Mouse (Mus musculus): Measurements from ENCODE around the gene Slc6a4.
A peak's percentile ranks its signal among the peaks of the same experiment; 100 is the strongest.

The Slc6a4 gene

DNA sequence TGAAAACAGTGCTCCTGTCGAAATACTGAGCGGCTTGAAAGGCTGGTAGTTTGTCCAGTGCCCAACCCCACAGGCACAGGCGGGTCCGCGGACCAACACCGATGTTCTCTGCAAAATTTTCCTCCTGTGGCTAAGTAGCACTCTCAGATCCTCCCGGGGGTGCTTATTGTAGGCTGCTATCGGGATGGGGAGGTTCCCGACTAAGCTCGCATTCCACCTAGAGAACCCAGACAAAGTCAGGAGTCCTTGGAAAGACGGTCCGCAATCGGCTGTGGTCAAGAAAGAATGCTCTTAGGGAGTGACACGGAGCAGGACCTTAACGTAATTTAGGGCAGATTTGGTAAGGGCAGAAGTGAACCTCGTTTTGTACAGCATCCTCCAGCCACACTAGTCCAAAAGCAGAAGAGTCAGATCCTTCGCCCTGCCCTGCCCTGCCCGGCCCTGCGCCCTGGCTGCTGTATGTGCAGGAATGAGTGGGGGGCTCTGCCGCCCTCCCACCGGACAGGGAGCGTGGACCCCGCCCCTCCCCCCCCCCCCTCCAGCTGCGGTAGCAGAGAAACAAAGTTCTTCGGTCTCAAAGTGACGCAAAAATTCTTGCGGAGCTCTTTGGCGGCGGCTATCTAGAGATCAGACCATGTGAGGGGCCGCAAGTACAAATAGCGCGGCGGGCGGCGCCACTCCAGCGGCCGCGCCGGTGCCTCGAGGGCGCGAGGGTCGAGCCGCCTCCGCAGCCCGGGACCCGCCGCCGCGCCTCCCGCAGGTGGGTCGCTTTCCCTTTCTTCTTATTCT is at the start of gene Slc6a4:
Slc6a4 (plus strand) TSS at position 688 of the 789 bp plus-strand sequence.
- no peak for DNase-seq (ENCODE audit: low spot score in 2 of 2)

DNA sequence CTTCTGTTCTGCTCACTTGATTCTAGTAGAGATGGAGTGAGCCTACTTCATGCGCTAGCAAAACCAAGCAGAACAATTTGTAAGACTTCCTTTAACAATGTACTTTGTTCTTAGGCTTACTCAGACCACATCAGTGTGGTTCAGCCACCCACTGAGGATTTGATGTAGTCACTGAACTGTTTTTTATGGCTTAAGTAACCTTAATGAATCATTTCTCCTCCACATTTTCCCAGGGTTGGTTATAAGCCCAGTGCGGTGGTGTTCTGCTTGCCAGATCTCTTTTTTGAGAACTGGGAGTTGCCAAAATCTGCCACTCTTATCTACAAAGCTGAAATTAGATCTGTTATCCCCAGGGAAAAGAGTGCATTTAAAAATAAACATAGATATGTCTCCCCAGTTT is 44.9 kb upstream of the Slc6a4 start:
- no peak for DNase-seq (ENCODE audit: low spot score in 2 of 2)

DNA sequence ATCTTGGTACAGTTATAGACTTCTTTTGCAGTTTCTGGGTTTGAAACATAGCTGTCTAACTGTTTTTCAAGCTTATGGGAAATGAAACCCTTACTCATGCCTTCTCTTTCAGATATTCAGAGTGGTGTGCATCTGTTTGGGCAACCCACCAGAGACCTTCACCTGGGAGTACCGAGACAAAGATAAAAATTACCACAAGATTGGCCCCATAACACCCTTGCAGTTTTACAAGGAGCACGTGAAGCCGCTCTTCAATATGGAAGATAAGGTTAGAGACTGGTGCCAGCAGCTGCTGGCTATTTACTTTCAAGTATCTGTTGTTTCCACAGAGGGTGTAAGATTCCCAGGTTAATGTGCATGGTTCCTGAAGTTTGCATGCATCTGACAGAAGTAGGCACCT is 32.7 kb upstream of the Slc6a4 start:
- DNase-seq (ENCODE audit: low spot score in 2 of 2) = no peak

DNA sequence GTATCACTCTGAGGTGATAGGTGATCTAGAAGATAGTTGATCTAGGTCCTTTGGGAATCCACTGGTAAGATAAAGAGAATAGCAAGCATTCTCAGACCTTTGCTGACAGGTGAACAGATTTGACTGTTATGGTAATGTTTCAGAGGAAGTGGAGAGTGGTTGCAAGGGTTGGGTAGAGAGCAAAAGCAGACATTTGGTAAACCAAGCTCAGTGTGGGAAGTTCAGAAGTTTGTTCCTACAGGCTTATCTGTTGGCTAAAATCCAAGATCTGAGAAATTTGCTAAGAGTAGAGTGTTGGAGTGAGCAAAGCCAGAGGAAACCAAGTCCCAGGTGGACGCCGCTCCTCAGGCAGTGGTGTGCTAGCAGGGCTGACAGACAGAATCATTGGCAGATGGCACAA is 28.1 kb upstream of the Slc6a4 start:
- no peak for DNase-seq (ENCODE audit: low spot score in 2 of 2)

DNA sequence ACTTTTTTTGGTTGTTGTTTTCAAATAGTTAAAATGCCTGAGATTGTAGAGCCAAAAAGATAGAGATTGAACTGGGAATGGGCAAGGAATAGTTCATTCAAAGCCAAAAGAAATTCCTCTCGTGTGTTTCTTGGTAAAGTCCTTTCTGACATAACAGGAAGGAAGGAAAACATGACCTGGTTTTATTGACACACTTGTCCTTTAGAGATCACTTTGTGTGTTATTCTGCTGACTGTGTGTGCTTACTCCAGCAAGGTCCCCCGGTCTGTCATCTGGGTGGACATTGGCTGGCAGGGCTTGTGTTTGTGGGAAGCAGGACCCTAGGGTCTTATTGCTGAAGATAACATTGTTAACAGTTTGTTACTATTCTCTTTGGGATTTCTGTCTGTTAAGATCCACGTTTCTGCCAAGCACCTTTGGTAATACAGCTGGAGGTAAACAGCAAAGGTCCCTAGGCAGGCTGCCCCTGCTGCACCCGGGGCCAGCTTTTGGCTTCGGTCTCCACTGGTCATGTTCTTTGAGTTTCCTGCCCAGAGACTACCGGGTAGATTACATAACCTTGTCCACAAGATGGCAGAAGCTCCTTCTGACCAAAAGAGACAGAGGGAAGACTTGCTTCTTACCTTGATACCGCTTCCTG is 23.6 kb upstream of the Slc6a4 start:
- no peak for DNase-seq (ENCODE audit: low spot score in 2 of 2)

DNA sequence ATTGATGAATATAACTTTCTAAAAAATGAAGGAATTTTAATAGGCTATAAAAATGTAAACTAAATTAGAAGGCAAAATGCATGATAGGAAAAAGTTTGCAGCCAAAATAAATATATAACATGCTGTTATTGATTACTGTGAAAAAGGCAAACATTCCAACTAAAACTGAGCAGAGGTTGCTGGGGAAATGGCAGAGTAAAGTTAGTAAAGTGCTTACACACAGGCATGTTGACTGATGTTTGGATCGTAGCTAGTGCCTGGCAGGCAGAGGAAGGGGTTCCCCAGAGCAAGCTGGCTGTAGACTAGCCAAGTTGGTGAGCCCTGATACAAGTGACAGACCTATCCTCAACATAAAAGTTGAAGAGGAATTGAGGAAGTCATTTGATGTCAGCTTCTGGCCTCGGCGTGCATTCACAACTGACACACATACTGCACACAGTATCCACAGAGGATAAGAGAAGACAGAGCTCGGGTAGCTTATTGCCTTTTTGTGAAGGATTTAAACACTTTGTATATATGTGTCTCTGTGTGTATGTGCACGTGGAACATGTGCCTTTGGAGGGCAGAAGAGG is 16.7 kb upstream of the Slc6a4 start:
- DNase-seq (ENCODE audit: low spot score in 2 of 2) = no peak

DNA sequence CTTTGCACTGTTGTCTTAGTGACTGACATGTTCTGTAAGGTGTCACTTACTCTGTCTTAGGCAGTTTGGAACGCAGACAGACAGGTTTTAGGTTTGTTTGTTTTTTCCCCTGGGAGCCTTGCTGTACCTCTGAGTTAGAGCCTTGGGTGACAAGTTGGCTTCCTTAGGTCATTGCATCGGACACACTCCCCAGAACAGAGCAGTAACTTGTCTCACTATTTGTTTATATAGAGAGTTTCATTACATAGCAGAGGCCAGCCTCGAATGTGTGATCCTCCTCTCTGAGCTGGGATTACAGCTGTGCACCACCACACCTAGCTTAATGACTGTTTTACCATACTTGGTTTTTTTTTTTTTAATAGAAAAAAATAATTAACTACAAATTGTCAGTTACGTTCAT is 16.0 kb upstream of the Slc6a4 start:
- DNase-seq (ENCODE audit: low spot score in 2 of 2) = no peak

DNA sequence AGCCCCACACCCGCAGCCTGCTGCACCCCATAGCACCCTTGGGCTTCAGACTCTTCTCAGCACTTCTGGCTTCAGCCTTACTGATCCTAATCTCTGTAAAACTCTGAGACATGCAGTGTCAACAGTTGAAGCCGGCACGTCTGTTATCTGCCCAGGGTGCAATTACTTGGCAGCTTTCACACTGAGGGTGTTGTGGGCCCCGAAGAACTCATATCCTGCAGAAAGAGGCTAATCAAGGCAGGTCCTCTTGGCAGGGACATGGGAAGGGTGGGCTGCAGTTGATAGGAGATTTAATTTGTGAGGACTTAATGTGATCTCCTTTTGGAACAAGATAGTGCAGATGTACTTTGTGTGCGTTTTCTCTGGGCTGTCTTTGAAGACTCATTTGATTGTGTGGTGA is 14.8 kb upstream of the Slc6a4 start:
- no peak for DNase-seq (ENCODE audit: low spot score in 2 of 2)

DNA sequence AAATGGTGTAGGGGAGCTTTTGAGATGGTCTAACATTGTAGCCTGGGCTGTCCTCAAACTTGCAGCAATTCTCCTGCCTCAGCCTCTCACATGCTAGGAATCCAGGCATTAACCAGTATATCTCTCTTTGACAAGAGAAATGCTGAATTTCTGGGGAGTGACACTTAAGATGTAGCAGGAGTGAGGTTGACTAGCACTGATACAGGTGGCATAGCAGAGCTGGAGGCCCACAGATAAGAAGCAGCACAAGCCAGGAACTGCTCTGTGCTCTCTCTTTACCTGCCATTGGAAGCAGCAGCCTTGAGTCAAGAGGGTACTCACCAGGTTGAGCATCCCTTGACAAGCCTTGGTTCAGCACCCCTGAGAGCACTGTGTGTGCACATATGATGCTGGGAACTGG is 14.2 kb upstream of the Slc6a4 start:
- DNase-seq (ENCODE audit: low spot score in 2 of 2) = no peak

DNA sequence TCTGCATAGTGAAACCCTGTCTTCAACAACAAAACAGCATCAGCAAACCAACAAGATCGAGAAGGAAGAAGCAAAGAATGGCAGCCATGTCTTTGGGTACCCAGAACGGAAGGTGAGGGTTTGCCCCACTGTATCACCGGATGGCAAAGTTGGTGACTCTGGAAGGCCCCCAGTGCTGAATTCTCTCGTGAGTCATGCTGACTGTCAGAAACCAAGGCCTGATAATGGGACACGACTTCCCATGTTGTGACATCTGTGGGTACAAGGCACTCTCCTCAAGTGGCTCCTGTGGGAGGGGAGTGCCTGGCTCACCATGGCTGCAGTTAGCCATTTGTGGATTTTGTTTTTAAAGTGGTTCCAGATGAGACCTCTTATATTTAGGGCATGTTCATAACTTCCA is 7.6 kb upstream of the Slc6a4 start:
- no peak for DNase-seq (ENCODE audit: low spot score in 2 of 2)

DNA sequence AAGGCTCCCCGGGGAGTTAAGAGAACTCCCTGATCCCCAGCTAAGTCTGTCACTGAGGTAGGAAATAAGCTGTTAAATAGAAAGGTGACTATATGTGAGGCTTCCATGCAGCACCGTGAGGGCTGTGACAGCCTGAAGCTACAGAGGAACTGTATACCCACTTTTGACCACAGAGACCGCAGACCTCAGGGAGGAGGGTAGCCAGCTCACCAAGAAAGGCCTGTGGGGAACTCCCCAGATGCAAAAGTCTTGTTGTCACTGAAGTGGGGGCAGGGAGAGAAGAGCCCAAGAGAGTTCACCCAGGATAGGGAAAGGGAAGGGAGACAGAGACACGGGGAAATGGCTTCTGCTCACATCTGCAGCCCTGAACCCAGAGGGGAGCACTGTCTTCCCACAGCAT is 5.5 kb upstream of the Slc6a4 start:
- DNase-seq (ENCODE audit: low spot score in 2 of 2) = no peak

DNA sequence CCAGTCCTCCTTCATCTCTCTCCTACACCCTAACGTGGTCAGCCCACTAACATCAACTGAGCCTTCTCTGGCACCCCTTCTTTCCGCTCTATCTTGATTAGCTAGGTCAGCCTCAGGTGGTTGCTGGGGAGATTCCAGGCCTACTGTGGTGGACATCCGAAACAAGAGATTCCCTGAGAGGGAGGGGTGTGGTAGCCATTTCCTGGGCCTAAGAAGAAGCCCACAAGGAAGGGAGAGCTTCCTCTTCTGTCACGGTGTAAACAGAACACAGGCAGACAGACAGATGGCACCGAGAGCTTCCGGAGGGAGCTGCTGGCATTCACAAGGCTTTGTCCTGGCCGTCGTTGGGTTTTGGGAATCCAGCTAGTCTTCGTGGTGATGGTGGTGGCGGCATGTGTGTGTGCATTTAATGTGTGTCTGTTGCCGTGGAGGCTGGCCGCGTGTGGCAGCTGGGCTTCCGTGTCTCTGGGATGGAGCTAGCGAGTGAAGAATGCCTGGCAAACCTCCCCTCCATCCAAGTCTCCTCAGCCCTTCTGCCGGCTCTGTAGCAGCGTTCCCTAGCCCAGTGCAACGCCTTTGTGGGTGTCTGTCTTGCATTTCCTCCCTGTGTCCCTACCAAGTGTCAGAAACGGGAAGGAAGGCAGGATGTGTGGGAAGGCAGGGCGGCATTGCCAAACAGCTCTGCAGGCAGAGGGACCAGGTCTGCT is 2.3 kb upstream of the Slc6a4 start:
- peak; percentile 36 to 43 for DNase-seq (ENCODE audit: low spot score in 2 of 2)

DNA sequence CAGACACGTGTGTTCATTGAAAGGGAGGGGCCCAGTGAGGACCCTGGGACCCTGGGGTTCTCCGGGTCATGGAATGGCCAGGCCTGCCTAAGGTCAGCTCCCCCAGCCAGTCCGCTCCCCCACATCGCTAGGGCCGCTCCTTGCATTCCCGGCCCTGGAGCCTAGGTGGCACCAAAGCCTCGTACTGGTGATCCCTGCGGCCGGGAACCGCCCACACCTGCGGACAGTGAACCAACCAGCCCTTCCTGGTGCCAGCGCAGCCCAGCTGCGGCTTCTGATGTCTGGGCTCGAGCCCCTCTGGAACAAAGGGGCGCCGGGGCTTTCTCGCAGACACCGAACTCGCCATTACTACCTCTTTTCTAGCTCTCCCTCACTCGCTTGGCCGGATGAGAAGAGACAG is 1.1 kb upstream of the Slc6a4 start:
- peak; percentile 54 to 75 for DNase-seq (ENCODE audit: low spot score in 2 of 2)

DNA sequence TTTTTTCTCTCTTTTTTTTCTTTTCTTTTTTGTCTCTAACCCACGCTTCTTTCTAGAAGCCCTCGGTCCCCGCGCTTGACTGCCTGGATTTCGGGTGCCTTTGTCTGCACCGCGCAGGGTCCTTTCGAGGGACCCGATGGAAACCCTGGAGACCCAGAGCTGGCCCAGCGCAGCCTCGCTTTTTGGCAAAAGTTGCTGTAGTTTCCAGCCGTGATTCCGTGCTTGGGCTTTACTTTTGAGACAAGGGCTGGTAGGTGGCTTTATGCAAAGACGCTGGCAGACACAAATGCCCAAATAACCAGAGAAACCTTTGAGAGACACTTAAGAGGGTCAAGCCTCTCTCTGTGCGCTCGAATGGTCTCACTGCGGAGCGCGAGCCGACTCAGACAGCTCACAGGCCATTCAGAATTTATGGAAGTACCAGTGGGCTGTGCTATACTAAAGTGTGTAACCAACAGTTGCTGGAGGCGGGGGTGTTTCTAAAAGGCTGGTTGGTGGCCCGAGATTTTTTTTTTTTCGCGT is 363 bp downstream of the Slc6a4 start:
- no peak for DNase-seq (ENCODE audit: low spot score in 2 of 2)

DNA sequence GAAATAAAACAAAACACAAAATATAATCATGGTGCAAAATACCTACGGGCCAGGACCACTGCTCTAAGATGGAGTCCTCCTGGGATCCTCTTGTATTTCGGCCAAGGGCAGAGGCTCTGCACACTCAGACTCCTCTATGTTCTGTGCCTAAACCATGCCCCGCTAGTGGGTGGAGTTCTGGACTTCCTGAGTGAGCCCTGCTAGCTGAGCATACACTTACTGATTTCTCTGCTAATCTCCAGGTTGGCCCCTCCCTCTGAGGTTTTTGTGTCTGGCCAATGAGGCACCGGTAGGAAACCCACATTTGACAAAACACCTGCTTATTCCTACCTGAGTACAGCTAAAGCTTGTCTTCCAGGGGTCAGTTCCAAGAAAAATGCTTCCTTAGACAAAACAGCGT is 2.3 kb downstream of the Slc6a4 start:
- DNase-seq (ENCODE audit: low spot score in 2 of 2) = no peak

DNA sequence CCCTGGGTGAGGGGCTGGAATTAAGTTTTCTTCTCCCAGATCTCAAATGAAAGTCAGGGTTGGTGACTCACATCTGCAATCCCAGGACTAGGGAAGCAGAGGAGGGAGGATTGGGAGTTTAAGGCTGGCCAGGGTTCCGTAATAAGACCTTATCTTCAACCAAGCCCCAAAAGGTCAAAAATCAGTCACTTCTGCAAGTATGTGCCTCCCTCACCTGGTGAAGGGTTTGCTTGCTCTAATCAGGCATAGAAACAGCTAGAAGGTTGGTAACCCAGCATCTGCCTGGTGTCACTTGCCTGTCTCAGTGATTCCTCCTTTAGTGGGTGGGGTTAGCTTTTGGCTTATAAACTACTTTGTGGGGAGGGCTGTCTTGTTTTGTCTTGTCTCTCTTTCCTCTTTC is 4.0 kb downstream of the Slc6a4 start:
- DNase-seq (ENCODE audit: low spot score in 2 of 2) = no peak

DNA sequence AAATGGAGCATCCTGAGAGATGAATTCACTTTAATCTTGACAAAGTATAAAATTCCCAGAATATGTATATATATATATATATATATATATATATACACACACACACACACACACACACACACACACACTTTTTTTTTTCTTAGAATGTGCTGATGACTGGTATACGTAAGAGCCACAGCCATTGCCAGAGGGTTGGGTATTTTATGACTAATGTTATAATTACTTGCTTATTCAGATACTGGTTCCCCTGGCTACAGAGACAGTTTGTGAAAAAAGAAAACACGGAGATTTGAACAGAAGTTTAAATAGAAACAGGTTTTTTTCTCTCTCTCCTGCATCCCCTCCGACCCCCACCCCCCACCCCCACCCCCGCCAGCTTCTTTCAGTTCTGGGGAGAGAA is 7.5 kb downstream of the Slc6a4 start:
- DNase-seq (ENCODE audit: low spot score in 2 of 2) = no peak

DNA sequence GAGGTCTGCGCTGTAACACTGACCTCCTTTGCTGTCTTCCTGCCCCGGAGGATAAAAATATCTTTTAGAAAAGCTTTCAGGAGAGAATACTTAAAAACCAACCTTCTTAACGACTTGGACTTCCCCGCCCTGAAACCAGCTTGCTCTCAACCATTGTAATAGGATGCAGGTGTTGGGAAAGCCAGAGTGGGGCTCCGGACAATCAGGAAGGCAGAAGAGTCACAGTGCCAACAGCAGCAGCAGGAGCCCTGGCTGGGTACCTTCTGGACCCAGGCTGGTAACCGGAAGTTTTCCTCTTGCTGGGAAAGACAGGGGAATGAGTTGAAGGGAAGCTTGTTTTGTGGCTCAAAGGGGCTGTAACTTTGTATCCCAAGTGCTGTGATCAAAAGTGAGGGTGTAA is 8.2 kb downstream of the Slc6a4 start:
- no peak for DNase-seq (ENCODE audit: low spot score in 2 of 2)

DNA sequence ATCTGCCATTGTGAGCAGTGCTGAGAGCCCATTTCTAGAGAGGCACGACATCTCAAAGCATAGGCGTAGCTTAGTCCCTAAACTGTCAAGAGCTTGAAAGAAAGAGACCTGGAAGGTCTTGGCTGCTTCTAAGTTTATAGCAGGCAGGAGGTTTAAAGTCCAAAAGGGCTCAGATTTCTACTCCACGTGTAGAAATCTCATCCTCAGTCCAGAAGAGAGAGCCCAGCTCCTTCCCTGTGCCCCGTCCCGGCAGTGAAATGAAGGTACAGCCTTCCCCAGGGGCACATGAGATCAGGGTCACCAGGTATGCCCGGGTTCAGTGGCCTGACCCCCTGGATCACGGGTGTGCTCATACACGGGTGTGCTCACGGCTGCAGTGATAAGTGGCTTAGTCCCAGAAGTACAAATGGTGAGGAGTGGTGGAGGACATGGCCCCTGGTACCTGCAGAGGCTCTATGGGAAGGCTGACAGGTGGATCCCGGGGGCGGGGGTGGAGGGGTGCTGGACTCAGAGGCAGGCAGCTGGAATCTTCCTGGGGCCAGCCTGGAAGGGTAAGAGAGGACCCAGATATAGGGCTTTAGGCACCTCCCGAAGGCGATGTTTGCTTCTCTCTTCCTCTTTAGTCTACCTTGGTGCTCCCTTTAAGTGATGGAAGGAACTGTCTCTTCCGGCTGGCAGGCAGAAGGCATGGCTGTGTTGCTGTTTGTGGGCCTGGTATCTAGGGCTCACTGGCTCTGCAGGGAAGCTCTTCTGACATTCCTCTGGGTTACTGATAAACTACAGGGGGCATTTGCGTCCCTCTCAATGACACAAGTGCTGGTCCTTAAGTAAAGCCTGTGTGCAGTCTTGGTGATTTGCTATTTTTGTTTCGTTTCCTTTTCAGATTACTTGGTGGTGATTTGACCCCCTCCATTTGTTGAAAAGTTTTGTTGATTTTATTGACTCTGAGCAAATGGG is 10.9 kb downstream of the Slc6a4 start:
- DNase-seq (ENCODE audit: low spot score in 2 of 2) = no peak

DNA sequence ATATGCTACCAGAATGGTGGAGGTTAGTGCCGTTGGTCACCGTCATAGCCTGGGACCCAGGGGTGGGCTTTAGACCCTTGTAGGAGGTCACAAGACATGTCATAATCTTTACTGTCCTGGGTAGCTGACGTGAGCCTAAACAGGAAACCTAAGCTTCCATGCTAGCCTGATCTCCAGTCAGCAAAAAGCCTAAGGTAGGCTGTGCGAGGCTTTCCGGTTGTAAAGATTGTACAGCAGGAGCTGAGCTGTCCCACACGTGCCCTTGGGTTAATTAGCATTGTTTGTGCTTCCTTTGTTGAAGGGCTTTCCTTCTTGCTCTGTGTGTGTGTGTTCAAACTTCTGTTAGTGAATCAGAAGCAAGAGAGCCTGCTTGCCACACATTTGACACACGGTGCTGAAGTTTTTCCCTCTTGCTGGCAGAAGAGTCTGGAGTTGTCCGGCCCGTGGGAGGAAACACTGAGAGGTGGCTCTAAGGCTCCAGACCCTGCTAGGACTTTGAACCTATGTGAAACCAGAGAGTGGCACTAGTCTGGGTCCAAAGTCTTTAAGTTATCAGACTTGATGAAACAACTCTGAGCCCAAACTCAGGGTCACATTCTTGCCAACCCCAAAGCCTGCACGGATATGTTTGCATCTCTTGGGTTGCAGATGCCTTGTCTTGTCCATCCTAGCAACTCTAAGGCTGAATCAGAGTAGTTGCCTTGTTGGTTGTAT is 12.5 kb downstream of the Slc6a4 start:
- no peak for DNase-seq (ENCODE audit: low spot score in 2 of 2)

DNA sequence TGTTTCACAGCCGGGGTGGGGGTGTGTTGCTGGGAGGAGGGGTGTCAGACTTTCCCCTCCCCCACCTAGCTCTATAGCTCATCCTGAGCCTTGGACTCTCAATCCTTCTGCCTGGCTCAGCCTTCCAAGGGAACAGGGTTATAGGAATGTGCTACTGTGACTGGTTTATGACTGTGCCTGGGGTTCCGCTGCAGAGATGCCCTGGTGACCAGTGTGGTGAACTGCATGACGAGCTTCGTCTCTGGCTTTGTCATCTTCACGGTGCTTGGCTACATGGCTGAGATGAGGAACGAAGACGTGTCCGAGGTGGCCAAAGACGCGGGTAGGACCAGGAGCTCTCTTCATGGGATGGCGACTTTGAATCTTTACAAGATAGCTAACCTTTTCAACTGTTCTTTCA is 19.6 kb downstream of the Slc6a4 start:
- no peak for DNase-seq (ENCODE audit: low spot score in 2 of 2)
